Mouse (Mus musculus): ENCODE data around the gene Syn2. TPM values are rescaled to one million over a fixed set of nuclear protein-coding genes. Genes with fewer than 3 reads are reported as not detected.
A peak's percentile ranks its signal among the peaks of the same experiment; 100 is the strongest.

Syn2 gene
- polyA plus RNA-seq, 1 experiment from 2014 or later = 16.2 TPM

GRCm38 (mm10) chr6:115252099-115252873 lies 117.6 kb downstream of the Syn2 start, which contains the start of gene Timp4:
Gene Timp4, minus strand, starts transcription at chr6:115252205.
- Histone ChIP-seq H3K27ac (peak within 1 kb of the TSS; percentile 46; the same call in 1 of the 2 replicates), H3K4me3 (replicated peaks) (no peak within 1 kb of the TSS), H3K36me3 (0 out of 2 replicates have a peak, but pooled peaks cover 3% of the 10 kb centered on the region), H3K27me3 (0 out of 2 replicates have a peak, but pooled peaks cover 21% of the 10 kb centered on the region), H3K9ac (replicated peaks) (0 out of 2 replicates have a peak within 1 kb of the TSS, but pooled peaks have one; percentile 16), H3K4me2 (replicated peaks) (peak within 1 kb of the TSS; percentile 36), H3K4me1 (replicated peaks) (peaks cover 10% of the 10 kb centered on the region), H3K9me3 (no peaks in the 10 kb centered on the region)
- 11% methylated on average over 7 of the region's 10 CpGs for WGBS
- ATAC-seq = no peak

GRCm38 (mm10) chr6:115255171-115255570 lies 120.5 kb downstream of the Syn2 start:
- Histone ChIP-seq H3K36me3 (0 out of 2 replicates have a peak, but pooled peaks cover 3% of the 10 kb centered on the region), H3K4me1 (replicated peaks) (peaks cover 10% of the 10 kb centered on the region), H3K27ac (no peak overlapping the region), H3K9ac (replicated peaks) (no peak overlapping the region), H3K4me2 (replicated peaks) (no peak overlapping the region), H3K27me3 (0 out of 2 replicates have a peak, but pooled peaks cover 16% of the 10 kb centered on the region), H3K9me3 (no peaks in the 10 kb centered on the region), H3K4me3 (replicated peaks) (no peak overlapping the region)
- WGBS = 91% methylated on average over 3 of the region's 3 CpGs
- ATAC-seq = no peak

GRCm38 (mm10) chr6:115260507-115260906 lies 125.8 kb downstream of the Syn2 start:
- Histone ChIP-seq H3K9me3 (no peaks in the 10 kb centered on the region), H3K4me1 (replicated peaks) (no peaks in the 10 kb centered on the region), H3K27ac (no peak overlapping the region), H3K9ac (replicated peaks) (no peak overlapping the region), H3K4me2 (replicated peaks) (no peak overlapping the region), H3K36me3 (peaks cover 10% of the 10 kb centered on the region), H3K27me3 (no peaks in the 10 kb centered on the region), H3K4me3 (replicated peaks) (no peak overlapping the region)
- WGBS = 84% methylated on average over 3 of the region's 3 CpGs
- ATAC-seq = no peak

GRCm38 (mm10) chr6:115266791-115267190 lies 132.1 kb downstream of the Syn2 start:
- H3K4me3 ChIP-seq (replicated peaks) = no peak overlapping the region
- no peak overlapping the region for H3K9ac ChIP-seq (replicated peaks)
- 0 out of 2 replicates have a peak, but pooled peaks cover under 1% of the 10 kb centered on the region for H3K4me1 ChIP-seq (replicated peaks)
- WGBS = 88% methylated on average over 5 of the region's 5 CpGs
- no peaks in the 10 kb centered on the region for H3K9me3 ChIP-seq
- no peaks in the 10 kb centered on the region for H3K27me3 ChIP-seq
- peaks cover 10% of the 10 kb centered on the region for H3K36me3 ChIP-seq
- ATAC-seq = no peak
- no peak overlapping the region for H3K27ac ChIP-seq
- no peak overlapping the region for H3K4me2 ChIP-seq (replicated peaks)

- H3K36me3 ChIP-seq = peaks cover 4% of the 10 kb centered on the region; the same call in 1 of the 2 replicates
- no peaks in the 10 kb centered on the region for H3K27me3 ChIP-seq
- no peak overlapping the region for H3K9ac ChIP-seq (replicated peaks)
- H3K27ac ChIP-seq = no peak overlapping the region
- H3K4me1 ChIP-seq (replicated peaks) = 0 out of 2 replicates have a peak, but pooled peaks cover 4% of the 10 kb centered on the region
- H3K4me3 ChIP-seq (replicated peaks) = no peak overlapping the region
- ATAC-seq = peak; percentile 90
- no peak overlapping the region for H3K4me2 ChIP-seq (replicated peaks)
- WGBS = 45% methylated on average over 2 of the region's 2 CpGs
- H3K9me3 ChIP-seq = no peaks in the 10 kb centered on the region
Observed at GRCm38 (mm10) chr6:115267916-115268315, 133.2 kb downstream of the Syn2 start.

- no peak overlapping the region for H3K27ac ChIP-seq
- H3K9me3 ChIP-seq = no peaks in the 10 kb centered on the region
- 81% methylated on average over 10 of the region's 10 CpGs for WGBS
- no peaks in the 10 kb centered on the region for H3K27me3 ChIP-seq
- H3K36me3 ChIP-seq = peaks cover 3% of the 10 kb centered on the region; the same call in 1 of the 2 replicates
- H3K4me3 ChIP-seq (replicated peaks) = no peak overlapping the region
- no peak overlapping the region for H3K4me2 ChIP-seq (replicated peaks)
- no peak for ATAC-seq
- H3K9ac ChIP-seq (replicated peaks) = no peak overlapping the region
- H3K4me1 ChIP-seq (replicated peaks) = 0 out of 2 replicates have a peak, but pooled peaks cover 4% of the 10 kb centered on the region
Observed at GRCm38 (mm10) chr6:115268551-115269385, 134.1 kb downstream of the Syn2 start.

- no peak for ATAC-seq
- Histone ChIP-seq H3K9me3 (no peaks in the 10 kb centered on the region), H3K9ac (replicated peaks) (no peak overlapping the region), H3K4me2 (replicated peaks) (no peak overlapping the region), H3K36me3 (no peaks in the 10 kb centered on the region), H3K27me3 (no peaks in the 10 kb centered on the region), H3K4me3 (replicated peaks) (no peak overlapping the region), H3K27ac (no peak overlapping the region), H3K4me1 (replicated peaks) (0 out of 2 replicates have a peak, but pooled peaks cover 4% of the 10 kb centered on the region)
- WGBS = 78% methylated on average over 5 of the region's 5 CpGs
Observed at GRCm38 (mm10) chr6:115269561-115269960, 134.9 kb downstream of the Syn2 start.

GRCm38 (mm10) chr6:115270085-115270484 lies 135.4 kb downstream of the Syn2 start:
- no peak overlapping the region for H3K9ac ChIP-seq (replicated peaks)
- H3K27me3 ChIP-seq = no peaks in the 10 kb centered on the region
- H3K4me1 ChIP-seq (replicated peaks) = 0 out of 2 replicates have a peak, but pooled peaks cover 4% of the 10 kb centered on the region
- H3K36me3 ChIP-seq = no peaks in the 10 kb centered on the region
- no peak overlapping the region for H3K4me2 ChIP-seq (replicated peaks)
- H3K27ac ChIP-seq = no peak overlapping the region
- H3K9me3 ChIP-seq = no peaks in the 10 kb centered on the region
- WGBS = 79% methylated on average over 2 of the region's 2 CpGs
- no peak for ATAC-seq
- H3K4me3 ChIP-seq (replicated peaks) = no peak overlapping the region

GRCm38 (mm10) chr6:115271326-115271725 lies 136.6 kb downstream of the Syn2 start:
- Histone ChIP-seq H3K36me3 (no peaks in the 10 kb centered on the region), H3K27me3 (no peaks in the 10 kb centered on the region), H3K4me1 (replicated peaks) (0 out of 2 replicates have a peak, but pooled peaks cover 4% of the 10 kb centered on the region), H3K27ac (no peak overlapping the region), H3K4me2 (replicated peaks) (no peak overlapping the region), H3K9me3 (no peaks in the 10 kb centered on the region), H3K9ac (replicated peaks) (no peak overlapping the region), H3K4me3 (replicated peaks) (no peak overlapping the region)
- 70% methylated on average over 3 of the region's 3 CpGs for WGBS
- ATAC-seq = no peak

GRCm38 (mm10) chr6:115271866-115272271 lies 137.2 kb downstream of the Syn2 start:
- H3K9ac ChIP-seq (replicated peaks) = no peak overlapping the region
- no peak overlapping the region for H3K4me3 ChIP-seq (replicated peaks)
- ATAC-seq = 0 out of 2 replicates have a peak, but pooled peaks have one; percentile 45
- H3K4me1 ChIP-seq (replicated peaks) = 0 out of 2 replicates have a peak, but pooled peaks cover 4% of the 10 kb centered on the region
- no peaks in the 10 kb centered on the region for H3K9me3 ChIP-seq
- H3K27me3 ChIP-seq = no peaks in the 10 kb centered on the region
- WGBS = 22% methylated on average over 4 of the region's 4 CpGs
- no peak overlapping the region for H3K4me2 ChIP-seq (replicated peaks)
- no peaks in the 10 kb centered on the region for H3K36me3 ChIP-seq
- H3K27ac ChIP-seq = no peak overlapping the region

- ATAC-seq = no peak
- Histone ChIP-seq H3K9ac (replicated peaks) (no peak overlapping the region), H3K36me3 (no peaks in the 10 kb centered on the region), H3K9me3 (no peaks in the 10 kb centered on the region), H3K4me3 (replicated peaks) (no peak overlapping the region), H3K4me2 (replicated peaks) (no peak overlapping the region), H3K27ac (no peak overlapping the region), H3K4me1 (replicated peaks) (0 out of 2 replicates have a peak, but pooled peaks cover 4% of the 10 kb centered on the region), H3K27me3 (no peaks in the 10 kb centered on the region)
- WGBS = 87% methylated on average over 10 of the region's 10 CpGs
Observed at GRCm38 (mm10) chr6:115273346-115273745, 138.6 kb downstream of the Syn2 start.
